Comparison of ENCODE assay signal across 12 mouse cellular contexts in the genomic region with DNA sequence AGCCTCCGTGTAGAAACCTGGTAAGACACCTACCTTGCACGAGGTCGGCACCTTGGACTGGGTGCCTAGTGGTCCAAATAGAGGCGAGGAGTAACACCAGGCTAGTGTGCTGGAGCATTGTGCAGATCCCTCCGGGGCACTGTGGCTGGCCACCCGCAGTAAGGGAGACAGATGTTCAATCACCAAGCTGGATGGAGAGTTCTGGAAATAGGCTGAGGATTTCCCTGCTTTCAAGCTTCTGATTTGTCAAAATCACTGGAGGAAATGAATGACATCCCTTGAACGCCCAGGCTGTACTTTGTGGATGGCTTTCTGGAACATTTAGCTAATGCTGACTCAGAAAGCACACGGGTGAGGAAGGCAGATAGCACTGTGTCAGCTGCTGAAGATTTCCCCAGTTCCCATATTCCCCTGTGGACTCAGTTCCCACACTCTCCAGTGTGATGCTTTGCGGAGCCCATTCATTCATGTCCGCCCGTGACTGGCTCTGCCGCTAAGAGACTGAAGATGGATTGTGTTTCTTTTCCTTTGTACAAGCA. TPM values are rescaled to one million over a fixed set of nuclear protein-coding genes. Genes with fewer than 3 reads are reported as not detected.
DNase-seq lines count a peak whose midpoint lies in the region; ATAC-seq and TF ChIP-seq lines count a peak whose summit lies in the region.
"Had no signal": no experiment of that assay in that cellular context is flagged by ENCODE, and none has a peak within 500 bp of the region (broad histone marks: within the 10 kb centered on the region; RNA-seq: fewer than 3 reads in every experiment).

TSS of gene Lyve1 (minus strand) at position 489 of the 539 bp plus-strand sequence.

- H3K27ac ChIP-seq in lung, embryonic 14.5 days (ENCODE audit: low read depth), result peak within 1 kb of the TSS; percentile 58; the same call in 1 of the 2 replicates
- H3K27ac ChIP-seq: midbrain, embryonic 15.5 days had no signal

- no peak within 1 kb of the TSS; the same call in 1 of the 2 replicates for H3K4me3 ChIP-seq in lung, embryonic 14.5 days (ENCODE audit: low read depth, low read length)
- H3K4me3 ChIP-seq: midbrain, embryonic 15.5 days had no signal

- no peaks in the 10 kb centered on the region for H3K27me3 ChIP-seq in lung, embryonic 14.5 days (ENCODE audit: insufficient read depth, low read length)
- H3K27me3 ChIP-seq: midbrain, embryonic 15.5 days had no signal

- no peak for TF ChIP-seq CTCF in lung, embryonic 14.5 days (IDR thresholded peaks at IDR 0.05; ENCODE audit: low read depth)

- peak within 1 kb of the TSS; percentile 38; the same call in 1 of the 2 replicates for H3K4me2 ChIP-seq in lung, embryonic 14.5 days
- H3K4me2 ChIP-seq: midbrain, embryonic 15.5 days had no signal

- peak; percentile 32 for DNase-seq in adrenal gland, adult 2 months
- DNase-seq in adrenal gland, adult 8-10 months, result no peak
- no peak for DNase-seq in urinary bladder, adult 2 months (ENCODE audit: low spot score)
- DNase-seq in urinary bladder, postnatal 25 days (ENCODE audit: low spot score), result no peak
- no peak for DNase-seq in lung, embryonic 14.5 days
- no peak for DNase-seq in ovary, adult 18-20 months (ENCODE audit: low spot score)
- DNase-seq in spleen, adult 18-20 months, result no peak
- DNase-seq: cerebellum, postnatal 10 days had no signal

- H3K9me3 ChIP-seq in lung, embryonic 14.5 days (ENCODE audit: low read depth, low read length), result no peaks in the 10 kb centered on the region
- H3K9me3 ChIP-seq: midbrain, embryonic 15.5 days had no signal

- no peak within 1 kb of the TSS for H3K9ac ChIP-seq in lung, embryonic 14.5 days
- H3K9ac ChIP-seq: midbrain, embryonic 15.5 days had no signal

- H3K4me1 ChIP-seq in lung, embryonic 14.5 days (ENCODE audit: insufficient read depth), result peaks cover 9% of the 10 kb centered on the region; the same call in 1 of the 2 replicates

- 62% methylated on average over 12 of the region's 12 CpGs for WGBS in lung, embryonic 14.5 days

- ATAC-seq in lung, embryonic 14.5 days (ENCODE audit: insufficient read depth), result no peak
- no peak for ATAC-seq in granulocyte monocyte progenitor cell, adult 5-6 weeks (replicated peaks; ENCODE audit: poor library complexity, severe bottlenecking)
- ATAC-seq: midbrain, embryonic 15.5 days had no signal

- H3K36me3 ChIP-seq in lung, embryonic 14.5 days (ENCODE audit: insufficient read depth), result no peaks in the 10 kb centered on the region
- H3K36me3 ChIP-seq: midbrain, embryonic 15.5 days had no signal

RNA-seq across cellular contexts. Expression of gene Lyve1, which starts in this region (rescaled TPM):
- 10 to 100 TPM in 1 of 2 experiments, 1 to 10 TPM in 1; 9.7 to 12.5 TPM for total RNA-seq in adrenal gland, adult 2 months (2021)
- polyA plus RNA-seq in adrenal gland, adult 2 months (2012; rRNA removed), result 4.0 and 4.9 TPM in 2 replicates
- 10 to 100 TPM in 1 of 4 experiments, 1 to 10 TPM in 3; 1.9 to 12.4 (median 7.3) TPM for total RNA-seq in adrenal gland, adult 8-10 months (2022)
- polyA plus RNA-seq in urinary bladder, adult 2 months (2012; rRNA removed), result 23.2 and 32.3 TPM in 2 replicates
- polyA plus RNA-seq in lung, embryonic 14.5 days (2014; fragmentation: Nextera tagmentation; extraction: Ambion mirVana), result 33.8 and 37.6 TPM in 2 replicates
- not detected in 2 replicates for total RNA-seq in granulocyte monocyte progenitor cell, adult 5-6 weeks (2014; fragmentation: Nextera tagmentation)
- total RNA-seq in granulocyte monocyte progenitor cell, adult 5-6 weeks (2017), result not detected in 2 replicates
- total RNA-seq: MEL; neutrophil, adult 5-6 weeks had no signal
